Mouse (Mus musculus) liver, embryonic 14.5 days (tissue): ENCODE results near the gene Gm9857. TPM values are rescaled to one million over a fixed set of nuclear protein-coding genes. Genes with fewer than 3 reads are reported as not detected.

Source experiments
- ATAC-seq: fragments of 200-750 bp; cut with Nextera tagmentation; 2 replicates; pipeline ENCODE4 v1.8.0; 2017; ENCODE audit warnings: moderate number of reproducible peaks, mild to moderate bottlenecking, moderate library complexity; ENCODE audit not compliant: insufficient read depth
- DNase-seq, 3 experiments: peaks; one replicate each; pipeline ENCODE4 v3.0.0-alpha.2; 2012 to 2013; ENCODE audit warnings: low read depth in 3 of 3, low spot score in 3 of 3
- H3K27ac ChIP-seq: fragments of 300-500 bp; sonication (generic); 2 replicates; pipeline ENCODE4 v1.5.1; 2014; ENCODE audit warnings: moderate library complexity, mild to moderate bottlenecking, control low read depth, inconsistent platforms
- H3K27me3 ChIP-seq: fragments of 300-500 bp; sonication (generic); 2 replicates; pipeline ENCODE4 v1.6.1; 2014; ENCODE audit warnings: mild to moderate bottlenecking, low read length, moderate library complexity; ENCODE audit not compliant: control insufficient read depth, insufficient read depth
- H3K36me3 ChIP-seq: fragments of 300-500 bp; sonication (generic); replicated peaks from 2 replicates; pipeline ENCODE4 v1.6.1; 2014; ENCODE audit warnings: low read depth; ENCODE audit not compliant: control insufficient read depth, insufficient read depth
- H3K4me1 ChIP-seq, 2 experiments: fragments of 200-500 bp in 1 of 2; fragments of 300-500 bp in 1 of 2; sonication (generic) in 1 of 2; replicated peaks; 2 replicates each; pipeline ENCODE4 v1.6.1; 2012 to 2014; ENCODE audit warnings: antibody characterized with exemption in 1 of 2, inconsistent platforms in 1 of 2, low read length in 1 of 2; ENCODE audit not compliant: control insufficient read depth in 2 of 2, insufficient read depth in 2 of 2
- H3K4me2 ChIP-seq: fragments of 300-500 bp; sonication (generic); 2 replicates; pipeline ENCODE4 v1.6.1; 2014; ENCODE audit warnings: low read depth, mild to moderate bottlenecking, control low read depth, moderate library complexity
- H3K4me3 ChIP-seq, 2 experiments: fragments of 200-500 bp in 1 of 2; fragments of 300-500 bp in 1 of 2; sonication (generic) in 1 of 2; 2 replicates each; pipeline ENCODE4 v1.5.1; 2012 to 2014; ENCODE audit warnings: low read depth in 2 of 2, low read length in 2 of 2, mild to moderate bottlenecking in 2 of 2, control low read depth in 1 of 2, inconsistent platforms in 1 of 2, moderate library complexity in 1 of 2; ENCODE audit not compliant: insufficient read depth in 1 of 2
- H3K9ac ChIP-seq: fragments of 300-500 bp; sonication (generic); replicated peaks from 2 replicates; pipeline ENCODE4 v1.6.1; 2014; ENCODE audit warnings: mild to moderate bottlenecking, control low read depth, moderate library complexity
- H3K9me3 ChIP-seq: fragments of 300-500 bp; sonication (generic); 2 replicates; pipeline ENCODE4 v1.6.1; 2016; ENCODE audit warnings: low read length, mixed read lengths; ENCODE audit not compliant: control insufficient read depth
- CTCF ChIP-seq: IDR thresholded peaks from 2 replicates; pipeline ENCODE4 v1.5.1; 2016; ENCODE audit warnings: antibody characterized with exemption, low read depth, control low read depth
- EP300 ChIP-seq: IDR thresholded peaks from 2 replicates; pipeline ENCODE4 v1.6.1; 2016; ENCODE audit warnings: antibody characterized with exemption, low read depth
- WGBS: fragments of 180-500 bp; shearing (Covaris S2); extraction: QIAGEN DNeasy Blood & Tissue Kit; methylation state at CpG from one replicate; pipeline ENCODE4 v1.1.7; 2014; ENCODE audit not compliant: insufficient replicate concordance; 5-methylcytosine and 5-hydroxymethylcytosine counted together
- polyA plus RNA-seq, 2 experiments: library from polyadenylated mRNA; depleted of rRNA in 1 of 2; stranded (reverse) in 1 of 2; unstranded in 1 of 2; fragments of >200 nt; fragmentation: Nextera tagmentation in 1 of 2; extraction: Ambion mirVana in 1 of 2; gene quantifications; 2 replicates each; pipeline versions ENCODE4 v1.2.1 to v1.2.3; 2012 to 2014

Gene Gm9857
- polyA plus RNA-seq, 2 experiments = not detected

GRCm38 (mm10) chr3:108910303-108911080 is 29.8 kb downstream of the Gm9857 start:
- peaks cover 11 to 13% of the 10 kb centered on the region in 2 experiments for H3K4me1 ChIP-seq
- no peak for TF ChIP-seq CTCF
- TF ChIP-seq EP300 = no peak
- peak overlapping the region; percentile 97 for H3K9ac ChIP-seq
- DNase-seq (no peak), ATAC-seq (no peak)
- H3K36me3 ChIP-seq = peaks cover 32% of the 10 kb centered on the region
- peak overlapping the region; percentile 93 to 99 for H3K4me3 ChIP-seq
- H3K27ac ChIP-seq = peak overlapping the region; percentile 95
- peak overlapping the region; percentile 97 for H3K4me2 ChIP-seq
- under 1% methylated on average over 32 of the region's 32 CpGs for WGBS
- H3K9me3 ChIP-seq = no peaks in the 10 kb centered on the region
- H3K27me3 ChIP-seq = no peaks in the 10 kb centered on the region

- peaks cover 52% of the 10 kb centered on the region for H3K36me3 ChIP-seq
- ATAC-seq (peak; percentile 50; the same call in 1 of the 2 replicates), DNase-seq (no peak)
- H3K4me1 ChIP-seq = no peaks in the 10 kb centered on the region
- no peak for TF ChIP-seq EP300
- no peak for TF ChIP-seq CTCF
- H3K9me3 ChIP-seq = no peaks in the 10 kb centered on the region
- H3K9ac ChIP-seq = no peak overlapping the region
- H3K4me2 ChIP-seq = no peak overlapping the region
- H3K4me3 ChIP-seq = no peak overlapping the region
- no peak overlapping the region for H3K27ac ChIP-seq
- WGBS = 67% methylated on average over 6 of the region's 6 CpGs
- H3K27me3 ChIP-seq = no peaks in the 10 kb centered on the region
These were observed 37.3 kb downstream of the Gm9857 start for GRCm38 (mm10) chr3:108902934-108903333.

GRCm38 (mm10) chr3:108902038-108902437 is 38.2 kb downstream of the Gm9857 start:
- peaks cover 43% of the 10 kb centered on the region for H3K36me3 ChIP-seq
- no peak for ATAC-seq
- H3K4me1 ChIP-seq = no peaks in the 10 kb centered on the region
- WGBS = 38% methylated on average over 2 of the region's 2 CpGs
- no peak overlapping the region for H3K27ac ChIP-seq
- TF ChIP-seq EP300 (no peak), CTCF (no peak)
- H3K27me3 ChIP-seq = no peaks in the 10 kb centered on the region
- H3K9ac ChIP-seq = no peak overlapping the region
- no peaks in the 10 kb centered on the region for H3K9me3 ChIP-seq
- H3K4me2 ChIP-seq = no peak overlapping the region
- no peak for DNase-seq
- no peak overlapping the region for H3K4me3 ChIP-seq

- Histone ChIP-seq H3K27ac (no peak overlapping the region), H3K4me2 (no peak overlapping the region), H3K36me3 (peaks cover 32% of the 10 kb centered on the region), H3K4me3 (no peak overlapping the region), H3K4me1 (no peaks in the 10 kb centered on the region), H3K9me3 (no peaks in the 10 kb centered on the region), H3K27me3 (no peaks in the 10 kb centered on the region), H3K9ac (no peak overlapping the region)
- no peak for TF ChIP-seq EP300
- WGBS = 81% methylated on average over 5 of the region's 5 CpGs
- DNase-seq (no peak), ATAC-seq (no peak)
These were observed 39.6 kb downstream of the Gm9857 start for GRCm38 (mm10) chr3:108900681-108901080.

GRCm38 (mm10) chr3:108900147-108900546 is 40.1 kb downstream of the Gm9857 start:
- Histone ChIP-seq H3K27ac (no peak overlapping the region), H3K27me3 (no peaks in the 10 kb centered on the region), H3K36me3 (peaks cover 27% of the 10 kb centered on the region), H3K4me2 (no peak overlapping the region), H3K9me3 (no peaks in the 10 kb centered on the region), H3K4me3 (no peak overlapping the region), H3K4me1 (no peaks in the 10 kb centered on the region), H3K9ac (no peak overlapping the region)
- WGBS = 70% methylated on average over 3 of the region's 3 CpGs
- DNase-seq (no peak), ATAC-seq (no peak)
- TF ChIP-seq CTCF = no peak
- TF ChIP-seq EP300 = no peak
